Mouse (Mus musculus): Measurements from ENCODE around the gene Haspin. TPM values are rescaled to one million over a fixed set of nuclear protein-coding genes. Genes with fewer than 3 reads are reported as not detected.

The Haspin gene
- 4.0 TPM in 2 replicates for polyA plus RNA-seq (2015; fragmentation: Nextera tagmentation; extraction: Ambion mirVana)

- Histone ChIP-seq H3K4me1 (replicated peaks) (peaks cover 14% of the 10 kb centered on the region), H3K4me2 (peak within 1 kb of the TSS; percentile 93), H3K9me3 (no peaks in the 10 kb centered on the region), H3K4me3 (peak within 1 kb of the TSS; percentile 85), H3K27ac (replicated peaks) (no peak within 1 kb of the TSS), H3K9ac (peak within 1 kb of the TSS; percentile 50), H3K27me3 (no peaks in the 10 kb centered on the region), H3K36me3 (no peaks in the 10 kb centered on the region)
- WGBS, result under 1% methylated on average over 84 of the region's 84 CpGs
- peak; percentile 97 for ATAC-seq (ENCODE audit: low FRiP score, low read depth)
Measured at GRCm38 (mm10) chr11:73137591-73138501, at the start of gene Haspin. Gene Haspin, minus strand, starts transcription at chr11:73138294.

DNA sequence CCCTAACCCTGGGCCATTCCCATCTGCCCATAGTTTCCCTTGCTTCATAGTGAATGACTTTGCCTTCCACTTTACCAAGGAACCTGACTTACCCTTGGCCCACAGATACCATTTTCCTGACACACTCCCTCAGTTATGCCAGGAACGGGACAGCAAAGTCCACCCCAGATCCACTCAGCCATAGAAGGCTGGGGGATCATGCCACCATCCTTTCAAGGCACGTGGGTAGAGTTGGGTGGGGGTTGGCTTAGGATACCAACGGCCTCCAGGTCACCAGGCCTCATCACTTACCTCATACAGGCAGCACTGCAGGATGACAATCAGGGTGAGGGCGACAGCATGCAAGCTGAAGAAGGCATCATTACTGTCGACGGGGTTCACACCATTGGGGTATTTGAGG lies 49.1 kb upstream of the Haspin start:
- Histone ChIP-seq H3K4me2 (no peak overlapping the region), H3K9ac (no peak overlapping the region), H3K27me3 (no peaks in the 10 kb centered on the region), H3K9me3 (no peaks in the 10 kb centered on the region), H3K36me3 (peaks cover 47% of the 10 kb centered on the region), H3K27ac (replicated peaks) (no peak overlapping the region), H3K4me3 (no peak overlapping the region), H3K4me1 (replicated peaks) (no peaks in the 10 kb centered on the region)
- WGBS, result 90% methylated on average over 6 of the region's 6 CpGs
- no peak for ATAC-seq (ENCODE audit: low FRiP score, low read depth)

GRCm38 (mm10) chr11:73185872-73186615 lies 48.0 kb upstream of the Haspin start:
- no peaks in the 10 kb centered on the region for H3K4me1 ChIP-seq (replicated peaks)
- no peaks in the 10 kb centered on the region for H3K27me3 ChIP-seq

GRCm38 (mm10) chr11:73177895-73178294 lies 39.8 kb upstream of the Haspin start:
- H3K36me3 ChIP-seq, result peaks cover 18% of the 10 kb centered on the region
- H3K9me3 ChIP-seq, result no peaks in the 10 kb centered on the region
- peak overlapping the region; percentile 78 for H3K4me2 ChIP-seq
- H3K9ac ChIP-seq, result peak overlapping the region; percentile 76
- no peak for ATAC-seq (ENCODE audit: low FRiP score, low read depth)
- 3% methylated on average over 2 of the region's 2 CpGs for WGBS
- H3K27ac ChIP-seq (replicated peaks), result peak overlapping the region; percentile 85
- peak overlapping the region; percentile 65 for H3K4me3 ChIP-seq
- peaks cover 37% of the 10 kb centered on the region for H3K4me1 ChIP-seq (replicated peaks)
- H3K27me3 ChIP-seq, result no peaks in the 10 kb centered on the region

More at GRCm38 (mm10) chr11:73185872-73186615, 48.0 kb upstream of the Haspin start:
- no peak overlapping the region for H3K9ac ChIP-seq
- ATAC-seq (ENCODE audit: low FRiP score, low read depth), result no peak
- H3K4me3 ChIP-seq, result no peak overlapping the region
- no peaks in the 10 kb centered on the region for H3K9me3 ChIP-seq
- H3K27ac ChIP-seq (replicated peaks), result no peak overlapping the region
- H3K4me2 ChIP-seq, result no peak overlapping the region
- 92% methylated on average over 10 of the region's 10 CpGs for WGBS
- H3K36me3 ChIP-seq, result peaks cover 41% of the 10 kb centered on the region

DNA sequence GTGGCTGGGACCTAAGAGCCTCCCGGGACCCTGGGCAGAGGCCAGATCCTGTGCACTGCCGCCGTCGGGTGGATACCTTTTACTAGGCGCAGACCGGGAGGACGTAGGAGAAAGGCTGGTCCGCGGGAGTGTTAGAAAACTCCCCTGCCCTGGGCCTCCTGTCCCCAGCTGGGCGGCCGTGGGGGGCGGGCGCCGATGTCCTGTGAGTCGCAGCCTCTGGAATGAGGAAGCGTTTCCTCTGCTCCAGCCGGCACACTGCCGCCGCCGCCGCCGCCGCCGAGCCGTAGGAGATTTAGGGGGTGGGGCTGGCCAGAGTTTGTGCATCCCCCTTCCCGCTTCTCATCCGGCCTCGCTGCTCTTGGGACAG lies 39.4 kb upstream of the Haspin start:
- Histone ChIP-seq H3K9ac (peak overlapping the region; percentile 76), H3K36me3 (peaks cover 16% of the 10 kb centered on the region), H3K27me3 (no peaks in the 10 kb centered on the region), H3K27ac (replicated peaks) (peak overlapping the region; percentile 85), H3K9me3 (no peaks in the 10 kb centered on the region), H3K4me1 (replicated peaks) (peaks cover 38% of the 10 kb centered on the region), H3K4me3 (peak overlapping the region; percentile 65), H3K4me2 (peak overlapping the region; percentile 78)
- no peak; the same call in 1 of the 2 replicates for ATAC-seq (ENCODE audit: low FRiP score, low read depth)
- 0% methylated on average over 28 of the region's 28 CpGs for WGBS

DNA sequence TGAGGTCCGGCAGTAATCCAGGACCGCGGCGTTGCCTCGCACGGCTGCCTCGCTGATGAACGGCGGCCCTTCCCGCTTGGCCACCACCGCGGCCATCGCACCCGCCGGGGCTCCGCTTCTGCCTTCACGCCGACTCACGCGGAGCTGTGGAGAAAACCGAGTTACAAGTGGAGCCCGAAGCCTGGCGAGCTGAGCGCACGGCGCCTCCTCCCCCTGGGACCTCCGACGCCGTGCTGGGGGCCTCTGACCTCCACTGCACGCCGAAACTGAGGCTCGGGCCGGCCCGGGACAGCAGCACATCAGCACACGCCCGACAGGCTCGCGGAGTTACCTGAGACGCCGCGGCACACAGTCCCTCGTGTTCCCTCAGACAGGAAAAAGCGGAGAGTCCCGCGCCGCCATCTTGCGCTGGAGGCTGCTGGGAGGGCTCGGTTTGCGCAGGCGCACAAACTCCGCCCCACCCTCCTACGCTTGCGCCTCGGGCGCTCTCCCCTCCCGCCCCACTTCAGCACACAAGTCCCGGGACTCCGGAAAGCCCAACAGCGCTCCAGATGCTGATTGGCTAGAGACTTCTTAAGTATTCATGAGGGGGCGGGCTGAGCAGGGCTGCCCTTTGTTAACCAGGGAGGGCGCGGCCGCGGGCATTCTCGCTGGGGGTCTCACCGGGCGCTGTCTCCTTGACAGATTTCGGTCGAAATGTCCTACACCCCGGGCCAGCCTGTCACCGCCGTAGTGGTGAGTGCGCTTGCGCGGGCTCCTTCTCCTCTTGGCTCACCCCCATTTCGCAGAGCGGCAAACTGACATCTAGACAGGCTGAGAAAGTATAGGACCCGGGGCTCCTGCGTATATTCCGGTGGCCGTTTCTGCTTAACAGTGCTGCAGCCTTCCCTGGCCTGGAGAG lies 38.8 kb upstream of the Haspin start, which contains the start of the genes Emc6 and Tax1bp3:
Gene Emc6, minus strand, starts transcription at position 430 of the 901 bp plus-strand sequence.
Gene Tax1bp3, plus strand, starts transcription at position 476 of the 901 bp plus-strand sequence.
- H3K9ac ChIP-seq, result peak within 1 kb of the TSS; percentile 76
- H3K4me3 ChIP-seq, result peak within 1 kb of the TSS; percentile 65
- peaks cover 41% of the 10 kb centered on the region for H3K4me1 ChIP-seq (replicated peaks)
- H3K4me2 ChIP-seq, result peak within 1 kb of the TSS; percentile 78
- H3K27ac ChIP-seq (replicated peaks), result peak within 1 kb of the TSS; percentile 85
- 0 out of 2 replicates have a peak, but pooled peaks cover 11% of the 10 kb centered on the region for H3K36me3 ChIP-seq
- WGBS, result under 1% methylated on average over 78 of the region's 81 CpGs
- peak; percentile 98 for ATAC-seq (ENCODE audit: low FRiP score, low read depth)
- no peaks in the 10 kb centered on the region for H3K27me3 ChIP-seq
- H3K9me3 ChIP-seq, result no peaks in the 10 kb centered on the region

DNA sequence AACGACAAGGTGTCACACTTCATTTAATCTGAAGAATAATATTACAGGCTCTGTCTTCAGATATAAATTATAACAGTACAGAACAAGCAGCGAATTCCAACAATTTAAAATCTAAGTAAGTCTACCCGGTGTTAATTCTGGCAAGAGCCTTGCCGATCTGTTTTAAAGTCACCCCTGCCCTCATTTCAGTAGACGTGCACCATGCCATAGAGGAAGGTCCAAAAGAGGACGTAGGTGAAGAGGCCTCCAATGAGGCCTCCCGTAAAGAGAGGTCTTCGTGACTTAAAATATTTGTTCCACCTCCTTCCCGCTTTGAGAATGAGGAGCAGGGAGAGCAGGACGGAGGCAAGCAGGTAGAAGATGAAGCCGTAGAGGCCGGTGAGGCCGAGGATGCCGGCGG lies 38.1 kb upstream of the Haspin start:
- Histone ChIP-seq H3K4me3 (peak overlapping the region; percentile 65), H3K4me1 (replicated peaks) (peaks cover 41% of the 10 kb centered on the region), H3K9me3 (no peaks in the 10 kb centered on the region), H3K27ac (replicated peaks) (peak overlapping the region; percentile 85), H3K4me2 (peak overlapping the region; percentile 61), H3K9ac (peak overlapping the region; percentile 69), H3K27me3 (no peaks in the 10 kb centered on the region), H3K36me3 (0 out of 2 replicates have a peak, but pooled peaks cover 11% of the 10 kb centered on the region)
- 1% methylated on average over 15 of the region's 15 CpGs for WGBS
- no peak for ATAC-seq (ENCODE audit: low FRiP score, low read depth)

- H3K36me3 ChIP-seq, result 0 out of 2 replicates have a peak, but pooled peaks cover 8% of the 10 kb centered on the region
- WGBS, result 41% methylated on average over 8 of the region's 8 CpGs
- H3K9me3 ChIP-seq, result no peaks in the 10 kb centered on the region
- H3K27me3 ChIP-seq, result no peaks in the 10 kb centered on the region
- peaks cover 41% of the 10 kb centered on the region for H3K4me1 ChIP-seq (replicated peaks)
- peak overlapping the region; percentile 69; the same call in 1 of the 2 replicates for H3K9ac ChIP-seq
- no peak overlapping the region for H3K27ac ChIP-seq (replicated peaks)
- peak overlapping the region; percentile 61 for H3K4me2 ChIP-seq
- H3K4me3 ChIP-seq, result peak overlapping the region; percentile 65
- no peak for ATAC-seq (ENCODE audit: low FRiP score, low read depth)
Measured at GRCm38 (mm10) chr11:73175612-73176011, 37.5 kb upstream of the Haspin start.

- no peak overlapping the region for H3K4me2 ChIP-seq
- ATAC-seq (ENCODE audit: low FRiP score, low read depth), result no peak
- 65% methylated on average over 5 of the region's 5 CpGs for WGBS
- 0 out of 2 replicates have a peak, but pooled peaks cover 5% of the 10 kb centered on the region for H3K36me3 ChIP-seq
- peaks cover 21% of the 10 kb centered on the region for H3K4me1 ChIP-seq (replicated peaks)
- H3K4me3 ChIP-seq, result no peak overlapping the region
- no peaks in the 10 kb centered on the region for H3K9me3 ChIP-seq
- H3K9ac ChIP-seq, result no peak overlapping the region
- H3K27ac ChIP-seq (replicated peaks), result no peak overlapping the region
- H3K27me3 ChIP-seq, result no peaks in the 10 kb centered on the region
Measured at GRCm38 (mm10) chr11:73172186-73172585, 34.1 kb upstream of the Haspin start.

DNA sequence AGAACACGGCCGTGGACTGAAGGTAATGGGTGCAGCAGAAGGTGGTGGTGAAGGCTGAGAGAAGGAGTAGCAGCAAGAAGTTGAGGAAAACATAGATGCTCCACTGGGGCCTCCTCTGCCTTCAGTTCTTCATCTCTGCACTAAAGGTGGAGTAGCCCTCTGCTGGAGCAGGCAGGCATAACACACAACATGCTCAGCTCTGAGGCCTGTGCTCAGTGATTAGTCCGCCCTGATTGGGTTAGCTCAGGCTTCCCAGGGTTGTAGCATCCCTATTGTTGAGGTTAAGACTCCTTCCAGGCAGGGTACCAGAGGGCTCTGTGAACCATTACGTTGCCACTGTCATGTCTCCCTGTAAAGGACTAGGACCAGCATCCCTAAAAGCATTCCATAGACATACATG lies 31.1 kb upstream of the Haspin start:
- no peak overlapping the region for H3K27ac ChIP-seq (replicated peaks)
- H3K4me3 ChIP-seq, result no peak overlapping the region
- H3K36me3 ChIP-seq, result 0 out of 2 replicates have a peak, but pooled peaks cover under 1% of the 10 kb centered on the region
- peaks cover 5% of the 10 kb centered on the region; the same call in 1 of the 2 replicates for H3K4me1 ChIP-seq (replicated peaks)
- H3K27me3 ChIP-seq, result no peaks in the 10 kb centered on the region
- H3K4me2 ChIP-seq, result no peak overlapping the region
- WGBS, result 45% methylated on average over 4 of the region's 4 CpGs
- H3K9ac ChIP-seq, result no peak overlapping the region
- ATAC-seq (ENCODE audit: low FRiP score, low read depth), result no peak; the same call in 1 of the 2 replicates
- no peaks in the 10 kb centered on the region for H3K9me3 ChIP-seq

GRCm38 (mm10) chr11:73168576-73168975 lies 30.5 kb upstream of the Haspin start:
- no peak for ATAC-seq (ENCODE audit: low FRiP score, low read depth)
- Histone ChIP-seq H3K9ac (no peak overlapping the region), H3K4me1 (replicated peaks) (peaks cover 5% of the 10 kb centered on the region; the same call in 1 of the 2 replicates), H3K4me3 (no peak overlapping the region), H3K9me3 (no peaks in the 10 kb centered on the region), H3K27ac (replicated peaks) (no peak overlapping the region), H3K4me2 (no peak overlapping the region), H3K36me3 (no peaks in the 10 kb centered on the region), H3K27me3 (no peaks in the 10 kb centered on the region)
- WGBS, result 81% methylated on average over 6 of the region's 6 CpGs

Measured in hindbrain, embryonic 15.5 days (tissue).